Mouse (Mus musculus) CH12.LX (cell line): ENCODE measurements around the gene Tlr9. TPM values are rescaled to one million over a fixed set of nuclear protein-coding genes. Genes with fewer than 3 reads are reported as not detected.
A peak's percentile ranks its signal among the peaks of the same experiment; 100 is the strongest.

Experiments used
- DNase-seq: peaks from one replicate; pipeline ENCODE4 v3.0.0-alpha.2; 2013; ENCODE audit errors: extremely low read depth
- H3K27ac ChIP-seq: 2 replicates; pipeline ENCODE4 v1.5.1; 2012; ENCODE audit warnings: low read depth, mild to moderate bottlenecking, control low read depth, moderate library complexity; ENCODE audit not compliant: insufficient read depth
- H3K27me3 ChIP-seq: replicated peaks from 2 replicates; pipeline ENCODE3; 2012; ENCODE audit warnings: inconsistent platforms
- H3K36me3 ChIP-seq, 2 experiments: replicated peaks in 1 of 2; 2 replicates each; pipeline versions ENCODE3 to v1.6.1; 2012; ENCODE audit warnings: inconsistent platforms in 1 of 2, low read length in 1 of 2, mild to moderate bottlenecking in 1 of 2, mixed read lengths in 1 of 2, moderate library complexity in 1 of 2; ENCODE audit not compliant: control insufficient read depth in 1 of 2, insufficient read depth in 1 of 2
- H3K4me1 ChIP-seq, 2 experiments: 2 replicates each; pipeline ENCODE4 v1.6.1; 2012; ENCODE audit warnings: inconsistent platforms in 1 of 2, moderate library complexity in 1 of 2; ENCODE audit not compliant: insufficient read depth in 2 of 2, control insufficient read depth in 1 of 2
- H3K4me2 ChIP-seq: 2 replicates; pipeline ENCODE4 v1.6.1; 2012; ENCODE audit warnings: low read depth, mild to moderate bottlenecking, control low read depth; ENCODE audit not compliant: poor library complexity, insufficient read depth, severe bottlenecking
- H3K4me3 ChIP-seq, 3 experiments: fragments of 150-350 bp in 1 of 3; sonication (generic) in 1 of 3; replicated peaks in 1 of 3; 2 replicates each; pipeline versions ENCODE3 to v1.5.1; 2011 to 2012; ENCODE audit warnings: low read depth in 2 of 3, low read length in 2 of 3, mild to moderate bottlenecking in 2 of 3, moderate library complexity in 2 of 3, control low read depth in 1 of 3, improper control_type of control experiment in 1 of 3, inconsistent platforms in 1 of 3, mixed read lengths in 1 of 3; ENCODE audit not compliant: poor library complexity in 1 of 3
- H3K79me2 ChIP-seq: replicated peaks from 2 replicates; pipeline ENCODE4 v1.6.1; 2012; ENCODE audit warnings: mild to moderate bottlenecking, moderate library complexity; ENCODE audit not compliant: control insufficient read depth, poor library complexity, insufficient read depth, severe bottlenecking; ENCODE audit errors: extremely low read depth
- H3K9ac ChIP-seq: 2 replicates; pipeline ENCODE4 v1.6.1; 2012; ENCODE audit warnings: low read depth, mild to moderate bottlenecking, control low read depth, moderate library complexity; ENCODE audit not compliant: insufficient read depth
- H3K9me3 ChIP-seq: replicated peaks from 2 replicates; pipeline ENCODE3; 2012; ENCODE audit warnings: low read length, inconsistent platforms, mixed read lengths
- BHLHE40 ChIP-seq: IDR thresholded peaks from 2 replicates; pipeline ENCODE4 v1.6.1; 2011; ENCODE audit warnings: mild to moderate bottlenecking, low read depth, low read length, improper control_type of control experiment
- CHD2 ChIP-seq: IDR thresholded peaks from 2 replicates; pipeline ENCODE4 v1.6.1; 2011; ENCODE audit warnings: low read length, improper control_type of control experiment
- CTCF ChIP-seq, 2 experiments: IDR thresholded peaks in 1 of 2; conservative IDR thresholded peaks in 1 of 2; 2 replicates each; pipeline ENCODE4 v1.5.1; 2011 to 2012; ENCODE audit warnings: low read depth in 2 of 2, low read length in 2 of 2, improper control_type of control experiment in 1 of 2, inconsistent platforms in 1 of 2, mild to moderate bottlenecking in 1 of 2, moderate library complexity in 1 of 2
- ELF1 ChIP-seq: IDR thresholded peaks from 2 replicates; pipeline ENCODE4 v1.6.1; 2014; ENCODE audit warnings: low read depth, mild to moderate bottlenecking, inconsistent platforms, low read length, improper control_type of control experiment
- GABPA ChIP-seq: IDR thresholded peaks from 2 replicates; pipeline ENCODE4 v1.6.1; 2012; ENCODE audit warnings: low read depth, low read length, improper control_type of control experiment, inconsistent platforms; ENCODE audit not compliant: insufficient replicate concordance
- HCFC1 ChIP-seq: IDR thresholded peaks from 2 replicates; pipeline ENCODE4 v1.6.1; 2012; ENCODE audit warnings: low read depth, mild to moderate bottlenecking, inconsistent platforms, low read length, improper control_type of control experiment
- IRF4 ChIP-seq: IDR thresholded peaks from 2 replicates; pipeline ENCODE4 v1.6.1; 2014; ENCODE audit warnings: low read depth, mild to moderate bottlenecking, inconsistent platforms, low read length, improper control_type of control experiment
- MAFK ChIP-seq: IDR thresholded peaks from 2 replicates; pipeline ENCODE4 v1.6.1; 2011; ENCODE audit warnings: low read length, improper control_type of control experiment; ENCODE audit not compliant: insufficient replicate concordance
- MAX ChIP-seq: IDR thresholded peaks from 2 replicates; pipeline ENCODE4 v1.6.1; 2011; ENCODE audit warnings: low read length, improper control_type of control experiment
- MEF2A ChIP-seq: IDR thresholded peaks from 2 replicates; pipeline ENCODE4 v1.6.1; 2014; ENCODE audit warnings: low read depth, mild to moderate bottlenecking, inconsistent platforms, low read length, improper control_type of control experiment, borderline replicate concordance
- MXI1 ChIP-seq: IDR thresholded peaks from 2 replicates; pipeline ENCODE4 v1.6.1; 2011; ENCODE audit warnings: mild to moderate bottlenecking, low read depth, low read length, improper control_type of control experiment
- MYC ChIP-seq: IDR thresholded peaks from 2 replicates; pipeline ENCODE4 v1.6.1; 2011; ENCODE audit warnings: low read depth, mild to moderate bottlenecking, improper control_type of control experiment, low read length
- NRF1 ChIP-seq: IDR thresholded peaks from 2 replicates; pipeline ENCODE4 v1.6.1; 2014; ENCODE audit warnings: low read depth, mild to moderate bottlenecking, inconsistent platforms, low read length, improper control_type of control experiment, moderate library complexity
- PAX5 ChIP-seq: IDR thresholded peaks from 2 replicates; pipeline ENCODE4 v1.6.1; 2012; ENCODE audit warnings: low read length, inconsistent platforms, mixed read lengths
- POLR2AphosphoS2 ChIP-seq: IDR thresholded peaks from 2 replicates; pipeline ENCODE4 v1.6.1; 2011; ENCODE audit warnings: low read depth, low read length, improper control_type of control experiment
- RAD21 ChIP-seq: IDR thresholded peaks from 2 replicates; pipeline ENCODE4 v1.6.1; 2011; ENCODE audit warnings: low read depth, mild to moderate bottlenecking, low read length, improper control_type of control experiment, moderate library complexity
- SIN3A ChIP-seq: IDR thresholded peaks from 2 replicates; pipeline ENCODE4 v1.6.1; 2012; ENCODE audit warnings: low read length, improper control_type of control experiment, inconsistent platforms
- TCF12 ChIP-seq: IDR thresholded peaks from 2 replicates; pipeline ENCODE4 v1.6.1; 2014; ENCODE audit warnings: low read depth, mild to moderate bottlenecking, inconsistent platforms, low read length, improper control_type of control experiment
- ZMIZ1 ChIP-seq: IDR thresholded peaks from 2 replicates; pipeline ENCODE4 v1.6.1; 2012; ENCODE audit warnings: low read depth, mild to moderate bottlenecking, inconsistent platforms, low read length, improper control_type of control experiment
- ZNF384 ChIP-seq: IDR thresholded peaks from 2 replicates; pipeline ENCODE4 v1.6.1; 2012; ENCODE audit warnings: low read depth, low read length, improper control_type of control experiment, inconsistent platforms
- dilution Hi-C: fragments of 300-500 bp; cut with MboI; formaldehyde crosslinking; loops from 2 replicates; pipeline ENCODE4 v1.14.3; 2020; ENCODE audit warnings: low sequenced_read_pairs; ENCODE audit not compliant: extremely low pct_unique_long_range_greater_than_20kb, extremely low pct_ligation_motif_present
- in situ Hi-C: fragments of 300-500 bp; cut with MboI; formaldehyde crosslinking; loops from 3 replicates; pipeline ENCODE4 v1.14.3; 2019; ENCODE audit warnings: low sequenced_read_pairs, low pct_ligation_motif_present, low pct_unique_long_range_greater_than_20kb, mixed read lengths
- polyA plus RNA-seq: library from polyadenylated mRNA; unstranded; fragments of >175 nt; gene quantifications from 2 replicates; pipeline ENCODE4 v1.2.1, GENCODE M21; 2012; ENCODE audit warnings: low read depth; ENCODE audit not compliant: insufficient read length
- total RNA-seq, 2 experiments: library from RNA; depleted of rRNA; stranded (reverse); fragments of 300-350 nt in 1 of 2; fragments of >200 nt in 1 of 2; gene quantifications; 2 replicates each; pipeline ENCODE4 v1.2.3; 2012 to 2014

The Tlr9 gene
- total and polyA plus RNA-seq, 3 experiments, result 1.0 to 12.5 (median 1.4) TPM

- peaks cover 19 to 34% of the 10 kb centered on the region in 2 experiments for H3K36me3 ChIP-seq
- H3K4me3 ChIP-seq, result peak overlapping the region; percentile 51 to 90 (median 79)
- H3K4me1 ChIP-seq, result peaks cover 6 to 40% of the 10 kb centered on the region in 2 experiments; a peak in 3 of 4 replicates
- peak overlapping the region; percentile 86 for H3K4me2 ChIP-seq
- peaks cover 70% of the 10 kb centered on the region for H3K79me2 ChIP-seq
- peak overlapping the region; percentile 73; the same call in 1 of the 2 replicates for H3K9ac ChIP-seq
- H3K9me3 ChIP-seq, result no peaks in the 10 kb centered on the region
- no peak overlapping the region for H3K27ac ChIP-seq
- H3K27me3 ChIP-seq, result no peaks in the 10 kb centered on the region
- in situ Hi-C loops, result no loop called here
- dilution Hi-C loops, result no loop called here
- TF ChIP-seq CTCF (conservative IDR thresholded peaks at IDR 0.05 in 1 of 2, IDR thresholded peaks at IDR 0.05 in 1 of 2; ENCODE audit: low read depth in 2 of 2, low read length in 2 of 2), result peak in 1 of 2 experiments; percentile 26; a peak in 1 of 4 replicates
- TF ChIP-seq MXI1, result peak; percentile 85
- TF ChIP-seq MYC, result peak; percentile 79
- no peak for TF ChIP-seq NRF1
- TF ChIP-seq MAX, result peak; percentile 70
- no peak for DNase-seq
Observed at GRCm38 (mm10) chr9:106173363-106173762, 49.0 kb upstream of the Tlr9 start.

GRCm38 (mm10) chr9:106175552-106176200 lies 46.7 kb upstream of the Tlr9 start:
- in situ Hi-C loops, result no loop called here
- Histone ChIP-seq H3K4me1 (peaks cover 6 to 31% of the 10 kb centered on the region in 2 experiments; a peak in 3 of 4 replicates), H3K27ac (no peak overlapping the region), H3K27me3 (no peaks in the 10 kb centered on the region), H3K4me2 (peak overlapping the region; percentile 63; the same call in 1 of the 2 replicates), H3K9me3 (no peaks in the 10 kb centered on the region), H3K4me3 (no peak overlapping the region), H3K9ac (no peak overlapping the region), H3K79me2 (peaks cover 83% of the 10 kb centered on the region), H3K36me3 (peaks cover 31 to 57% of the 10 kb centered on the region in 2 experiments)
- no peak for TF ChIP-seq BHLHE40
- no peak for TF ChIP-seq ELF1
- TF ChIP-seq ZMIZ1, result no peak
- 0 out of 2 replicates have a peak, but pooled peaks have one; percentile 36 for TF ChIP-seq POLR2AphosphoS2
- no peak for TF ChIP-seq MYC
- 0 out of 2 replicates have a peak, but pooled peaks have one; percentile 27 for TF ChIP-seq SIN3A
- TF ChIP-seq ZNF384, result no peak
- no peak for DNase-seq
- dilution Hi-C loops, result no loop called here

- Histone ChIP-seq H3K27me3 (no peaks in the 10 kb centered on the region), H3K27ac (no peak overlapping the region), H3K36me3 (peaks cover 41 to 67% of the 10 kb centered on the region in 2 experiments), H3K4me2 (no peak overlapping the region), H3K9me3 (no peaks in the 10 kb centered on the region), H3K4me3 (no peak overlapping the region), H3K79me2 (peaks cover 78% of the 10 kb centered on the region), H3K9ac (no peak overlapping the region), H3K4me1 (peaks cover 6 to 31% of the 10 kb centered on the region in 2 experiments; a peak in 3 of 4 replicates)
- TF ChIP-seq IRF4, result no peak
- no peak for TF ChIP-seq MEF2A
- TF ChIP-seq GABPA, result no peak
- no peak for TF ChIP-seq RAD21
- no peak for TF ChIP-seq PAX5
- TF ChIP-seq TCF12, result no peak
- TF ChIP-seq HCFC1, result no peak
- TF ChIP-seq CHD2, result no peak
- TF ChIP-seq ZNF384, result no peak
- no peak for TF ChIP-seq MAFK
- dilution Hi-C loops, result no loop called here
- no peak for DNase-seq
- in situ Hi-C loops, result no loop called here
Observed at GRCm38 (mm10) chr9:106176769-106177168, 45.6 kb upstream of the Tlr9 start.
